Mouse (Mus musculus) cerebellum, postnatal 25 days (tissue): ENCODE measurements around the gene As3mt.
"Not testable (repeated sequence)": the region's sequence is repeated elsewhere in the genome, so short reads cannot be mapped to it uniquely, and the experiment has no call there.

Source experiments
- DNase-seq, 2 experiments: peaks; one replicate each; pipeline ENCODE4 v3.0.0; 2021; ENCODE audit warnings: mixed read lengths in 2 of 2

Gene As3mt

GRCm38 (mm10) chr19:46756221-46756620, 49.0 kb downstream of the As3mt start:
- no peak for DNase-seq

- DNase-seq = no peak
Observed at GRCm38 (mm10) chr19:46759096-46759495, 51.8 kb downstream of the As3mt start.

GRCm38 (mm10) chr19:46759909-46760308, 52.7 kb downstream of the As3mt start:
- DNase-seq = not testable (repeated sequence)

GRCm38 (mm10) chr19:46760375-46761160, 53.3 kb downstream of the As3mt start:
- DNase-seq = peak; percentile 91 to 95

- DNase-seq = peak; percentile 100
Observed at GRCm38 (mm10) chr19:46761247-46761946, 54.1 kb downstream of the As3mt start, which contains the start of gene Cnnm2. TSS of gene Cnnm2 (plus strand) at chr19:46761596.

GRCm38 (mm10) chr19:46761971-46762290, 54.7 kb downstream of the As3mt start:
- DNase-seq = no peak

GRCm38 (mm10) chr19:46762291-46762991, 55.2 kb downstream of the As3mt start:
- DNase-seq = peak; percentile 68 to 71

- DNase-seq = peak in 1 of 2 experiments; percentile 58
Observed at GRCm38 (mm10) chr19:46762992-46763342, 55.7 kb downstream of the As3mt start.

- DNase-seq = peak in 1 of 2 experiments; percentile 44
Observed at GRCm38 (mm10) chr19:46763356-46763755, 56.1 kb downstream of the As3mt start.

GRCm38 (mm10) chr19:46763932-46764762, 56.9 kb downstream of the As3mt start:
- DNase-seq = no peak

GRCm38 (mm10) chr19:46764763-46765117, 57.5 kb downstream of the As3mt start:
- peak; percentile 30 to 45 for DNase-seq

GRCm38 (mm10) chr19:46766125-46766524, 58.9 kb downstream of the As3mt start:
- DNase-seq = peak; percentile 53 to 67

GRCm38 (mm10) chr19:46769759-46770158, 62.5 kb downstream of the As3mt start:
- DNase-seq = no peak

GRCm38 (mm10) chr19:46771801-46772200, 64.5 kb downstream of the As3mt start:
- DNase-seq = no peak

- peak in 1 of 2 experiments; percentile 37 for DNase-seq
Observed at GRCm38 (mm10) chr19:46776391-46776790, 69.1 kb downstream of the As3mt start.

GRCm38 (mm10) chr19:46776850-46777249, 69.6 kb downstream of the As3mt start:
- peak in 1 of 2 experiments; percentile 39 for DNase-seq

GRCm38 (mm10) chr19:46777928-46778680, 70.8 kb downstream of the As3mt start:
- no peak for DNase-seq

- not testable (repeated sequence) for DNase-seq
Observed at GRCm38 (mm10) chr19:46779130-46779529, 71.9 kb downstream of the As3mt start.

GRCm38 (mm10) chr19:46784038-46784437, 76.8 kb downstream of the As3mt start:
- no peak for DNase-seq

- DNase-seq = no peak
Observed at GRCm38 (mm10) chr19:46784502-46784901, 77.2 kb downstream of the As3mt start.

GRCm38 (mm10) chr19:46785633-46786032, 78.4 kb downstream of the As3mt start:
- DNase-seq = no peak

GRCm38 (mm10) chr19:46789782-46790181, 82.5 kb downstream of the As3mt start:
- DNase-seq = no peak
